Mouse (Mus musculus) myocyte (in vitro differentiated cells): ENCODE data around the gene Nxph3. TPM values are rescaled to one million over a fixed set of nuclear protein-coding genes. Genes with fewer than 3 reads are reported as not detected.

ENCODE experiments used
- H3K27me3 ChIP-seq: one replicate; pipeline ENCODE4 v1.6.1; 2011; ENCODE audit not compliant: control insufficient read depth, insufficient read depth, insufficient read length
- H3K36me3 ChIP-seq: one replicate; pipeline ENCODE4 v1.6.1; 2011; ENCODE audit not compliant: control insufficient read depth, insufficient read depth
- H3K4me2 ChIP-seq: one replicate; pipeline ENCODE4 v1.6.1; 2011; ENCODE audit warnings: low read depth, control low read depth
- H3K4me3 ChIP-seq: one replicate; pipeline ENCODE4 v1.5.1; 2011; ENCODE audit warnings: mild to moderate bottlenecking, control low read depth, moderate library complexity
- H3K79me2 ChIP-seq: one replicate; pipeline ENCODE4 v1.6.1; 2011; ENCODE audit not compliant: control insufficient read depth, insufficient read depth
- H3ac ChIP-seq: one replicate; pipeline ENCODE4 v1.6.1; 2011; ENCODE audit not compliant: control insufficient read depth, insufficient read length
- CEBPB ChIP-seq: IDR thresholded peaks from 2 replicates; pipeline ENCODE4 v1.6.1; 2011; ENCODE audit warnings: mild to moderate bottlenecking, moderate library complexity; ENCODE audit not compliant: poor library complexity, insufficient read depth, severe bottlenecking
- E2F4 ChIP-seq: IDR thresholded peaks from one replicate; pipeline ENCODE4 v1.6.1; 2011; ENCODE audit warnings: mild to moderate bottlenecking, control low read depth, moderate library complexity; ENCODE audit not compliant: insufficient read depth
- MAX ChIP-seq: IDR thresholded peaks from one replicate; pipeline ENCODE4 v1.6.1; 2011; ENCODE audit warnings: low read depth, mild to moderate bottlenecking, control low read depth
- MYOD1 ChIP-seq, 3 experiments: IDR thresholded peaks; one replicate each; pipeline ENCODE4 v1.6.1; 2011; ENCODE audit warnings: control low read depth in 2 of 3, low read depth in 2 of 3, mild to moderate bottlenecking in 2 of 3, moderate library complexity in 1 of 3; ENCODE audit not compliant: insufficient read length in 2 of 3, control insufficient read depth in 1 of 3
- MYOG ChIP-seq, 3 experiments: IDR thresholded peaks; one replicate each; pipeline ENCODE4 v1.6.1; 2011; ENCODE audit warnings: control low read depth in 2 of 3, low read depth in 2 of 3, mild to moderate bottlenecking in 2 of 3; ENCODE audit not compliant: insufficient read length in 2 of 3, control insufficient read depth in 1 of 3, insufficient read depth in 1 of 3
- POLR2A ChIP-seq: IDR thresholded peaks from one replicate; pipeline ENCODE4 v1.6.1; 2011; ENCODE audit warnings: low read depth, mild to moderate bottlenecking, control low read depth, moderate library complexity; ENCODE audit not compliant: insufficient read length
- POLR2AphosphoS2 ChIP-seq: IDR thresholded peaks from one replicate; pipeline ENCODE4 v1.6.1; 2011; ENCODE audit warnings: low read depth, control low read depth; ENCODE audit not compliant: insufficient read length
- REST ChIP-seq: IDR thresholded peaks from one replicate; pipeline ENCODE4 v1.6.1; 2011; ENCODE audit warnings: mild to moderate bottlenecking, control low read depth, moderate library complexity; ENCODE audit not compliant: insufficient read depth, insufficient read length
- SRF ChIP-seq: IDR thresholded peaks from one replicate; pipeline ENCODE4 v1.6.1; 2011; ENCODE audit warnings: low read depth; ENCODE audit not compliant: control insufficient read depth, insufficient read length
- TCF12 ChIP-seq: IDR thresholded peaks from one replicate; pipeline ENCODE4 v1.6.1; 2011; ENCODE audit warnings: mild to moderate bottlenecking, control low read depth; ENCODE audit not compliant: poor library complexity, insufficient read depth, severe bottlenecking
- TCF3 ChIP-seq: IDR thresholded peaks from one replicate; pipeline ENCODE4 v1.6.1; 2011; ENCODE audit warnings: low read depth, control low read depth; ENCODE audit not compliant: insufficient read length
- USF1 ChIP-seq: IDR thresholded peaks from one replicate; pipeline ENCODE4 v1.6.1; 2011; ENCODE audit warnings: low read depth, mild to moderate bottlenecking, control low read depth, moderate library complexity
- polyA plus RNA-seq: library from polyadenylated mRNA; unstranded; fragments of >200 nt; fragmentation: generic; extraction: Trizol; gene quantifications from one replicate; pipeline ENCODE4 v1.2.1, GENCODE M21; 2012; ENCODE audit warnings: missing spikeins

The Nxph3 gene
- polyA plus RNA-seq, 1 experiment: 0.04 TPM

- no peak overlapping the region for H3K4me2 ChIP-seq
- H3K79me2 ChIP-seq: no peaks in the 10 kb centered on the region
- no peak overlapping the region for H3K4me3 ChIP-seq
- peaks cover 22% of the 10 kb centered on the region for H3K27me3 ChIP-seq
- H3ac ChIP-seq: no peak overlapping the region
- H3K36me3 ChIP-seq: no peaks in the 10 kb centered on the region
- TF ChIP-seq MYOG (IDR thresholded peaks at IDR 0.05; ENCODE audit: control insufficient read depth in 1 of 3, insufficient read depth in 1 of 3, insufficient read length in 2 of 3, low read depth in 2 of 3): no peak
- no peak for TF ChIP-seq TCF12
- no peak for TF ChIP-seq POLR2A
- no peak for TF ChIP-seq REST
- TF ChIP-seq POLR2AphosphoS2: no peak
- no peak for TF ChIP-seq CEBPB
- TF ChIP-seq E2F4: no peak
- TF ChIP-seq MAX: no peak
- no peak for TF ChIP-seq TCF3
- TF ChIP-seq USF1: no peak
- no peak for TF ChIP-seq SRF
- TF ChIP-seq MYOD1 (IDR thresholded peaks at IDR 0.05; ENCODE audit: control insufficient read depth in 1 of 3, insufficient read length in 2 of 3, low read depth in 2 of 3): no peak
Measured at GRCm38 (mm10) chr11:95528231-95528630, 13.9 kb upstream of the Nxph3 start.

GRCm38 (mm10) chr11:95527307-95527706, 12.9 kb upstream of the Nxph3 start:
- TF ChIP-seq POLR2AphosphoS2 (no peak), CEBPB (no peak), TCF3 (no peak), TCF12 (no peak), MYOD1 (IDR thresholded peaks at IDR 0.05; ENCODE audit: control insufficient read depth in 1 of 3, insufficient read length in 2 of 3, low read depth in 2 of 3) (no peak), USF1 (no peak), SRF (no peak), POLR2A (no peak), REST (no peak), MAX (no peak), MYOG (IDR thresholded peaks at IDR 0.05; ENCODE audit: control insufficient read depth in 1 of 3, insufficient read depth in 1 of 3, insufficient read length in 2 of 3, low read depth in 2 of 3) (no peak), E2F4 (no peak)
- peaks cover 15% of the 10 kb centered on the region for H3K27me3 ChIP-seq
- no peak overlapping the region for H3K4me3 ChIP-seq
- H3ac ChIP-seq: no peak overlapping the region
- H3K4me2 ChIP-seq: no peak overlapping the region
- no peaks in the 10 kb centered on the region for H3K79me2 ChIP-seq
- H3K36me3 ChIP-seq: no peaks in the 10 kb centered on the region

GRCm38 (mm10) chr11:95521563-95521962, 7.2 kb upstream of the Nxph3 start:
- no peaks in the 10 kb centered on the region for H3K36me3 ChIP-seq
- peak overlapping the region; percentile 38 for H3K4me2 ChIP-seq
- no peaks in the 10 kb centered on the region for H3K79me2 ChIP-seq
- no peak overlapping the region for H3K4me3 ChIP-seq
- peaks cover 14% of the 10 kb centered on the region for H3K27me3 ChIP-seq
- peak; percentile 30 for TF ChIP-seq E2F4
- TF ChIP-seq TCF12: no peak
- no peak overlapping the region for H3ac ChIP-seq

- H3ac ChIP-seq: no peak overlapping the region
- TF ChIP-seq MYOD1 (IDR thresholded peaks at IDR 0.05; ENCODE audit: control insufficient read depth in 1 of 3, insufficient read length in 2 of 3, low read depth in 2 of 3) (peak in 1 of 3 experiments; percentile 67), MYOG (IDR thresholded peaks at IDR 0.05; ENCODE audit: control insufficient read depth in 1 of 3, insufficient read depth in 1 of 3, insufficient read length in 2 of 3, low read depth in 2 of 3) (peak in 1 of 3 experiments; percentile 65), REST (no peak)
- H3K27me3 ChIP-seq: peaks cover 14% of the 10 kb centered on the region
- no peaks in the 10 kb centered on the region for H3K79me2 ChIP-seq
- H3K4me2 ChIP-seq: peak overlapping the region; percentile 75
- H3K4me3 ChIP-seq: no peak overlapping the region
- no peaks in the 10 kb centered on the region for H3K36me3 ChIP-seq
Measured at GRCm38 (mm10) chr11:95520456-95521072, 6.2 kb upstream of the Nxph3 start.

GRCm38 (mm10) chr11:95519996-95520395, 5.6 kb upstream of the Nxph3 start:
- TF ChIP-seq SRF: no peak
- TF ChIP-seq POLR2A: no peak
- no peak for TF ChIP-seq MYOG (IDR thresholded peaks at IDR 0.05; ENCODE audit: control insufficient read depth in 1 of 3, insufficient read depth in 1 of 3, insufficient read length in 2 of 3, low read depth in 2 of 3)
- TF ChIP-seq E2F4: no peak
- TF ChIP-seq TCF3: no peak
- TF ChIP-seq REST: no peak
- H3K36me3 ChIP-seq: no peaks in the 10 kb centered on the region
- no peak overlapping the region for H3K4me3 ChIP-seq
- H3K79me2 ChIP-seq: no peaks in the 10 kb centered on the region
- H3ac ChIP-seq: no peak overlapping the region
- H3K27me3 ChIP-seq: peaks cover 12% of the 10 kb centered on the region
- H3K4me2 ChIP-seq: no peak overlapping the region
